Mouse (Mus musculus) retina, adult 2 months (tissue): ENCODE results near the gene Ntm.

ENCODE experiments used
- DNase-seq: peaks from one replicate; pipeline ENCODE4 v3.0.0-alpha.2; 2012; ENCODE audit warnings: low read depth, low spot score

Gene Ntm

GRCm38 (mm10) chr9:29181661-29182060 is 781.3 kb downstream of the Ntm start:
- no peak for DNase-seq

DNA sequence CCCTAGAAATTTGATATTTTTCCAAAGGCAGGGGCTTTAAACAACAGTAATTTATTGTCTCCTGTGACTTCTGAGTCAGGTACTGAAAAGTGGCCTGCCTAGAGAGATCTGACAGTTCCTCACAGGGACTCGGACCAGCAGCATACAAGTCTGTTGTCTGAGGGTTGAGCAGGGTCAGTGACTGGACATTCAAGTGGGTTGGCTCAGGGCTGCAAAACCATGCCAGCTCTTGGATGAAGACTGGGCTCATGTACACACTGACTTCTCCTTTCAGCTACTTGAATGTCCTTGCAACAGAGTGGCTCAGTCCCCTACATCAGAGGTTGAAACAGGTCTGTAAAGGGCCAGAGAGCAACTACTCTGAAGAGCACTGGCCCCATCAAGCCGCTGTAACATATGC is 797.2 kb downstream of the Ntm start:
- DNase-seq: no peak

- DNase-seq: no peak
Measured at GRCm38 (mm10) chr9:29161059-29161642, 801.8 kb downstream of the Ntm start.

- DNase-seq: no peak
Measured at GRCm38 (mm10) chr9:29145901-29146300, 817.0 kb downstream of the Ntm start.

GRCm38 (mm10) chr9:29136039-29136438 is 826.9 kb downstream of the Ntm start:
- no peak for DNase-seq

DNA sequence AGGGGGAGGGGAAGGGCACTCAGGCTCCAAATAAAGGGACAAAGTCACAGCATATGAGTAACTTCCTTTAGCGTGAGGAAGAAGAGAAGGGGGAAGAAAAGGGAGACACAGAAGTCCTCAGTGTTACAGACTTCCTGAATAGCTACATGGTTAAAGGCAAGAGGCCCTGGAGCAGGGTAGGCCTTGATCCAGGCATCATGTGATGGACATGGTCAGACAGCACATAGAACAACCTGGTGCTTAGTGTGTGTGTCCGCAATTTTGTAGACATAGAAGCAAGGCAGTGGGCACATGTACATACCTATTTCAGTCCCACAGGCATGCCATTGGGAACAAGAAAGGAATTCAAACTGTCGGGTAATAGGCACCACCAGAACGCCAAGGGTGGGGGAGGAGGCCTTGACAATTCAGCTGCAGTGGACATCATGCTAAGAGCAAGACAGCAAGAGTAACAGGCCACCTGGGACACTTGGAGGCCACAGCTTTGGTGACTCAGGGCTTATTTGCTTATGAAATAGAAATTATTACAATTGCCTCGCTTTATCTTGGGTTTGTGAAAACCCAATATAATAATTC is 832.1 kb downstream of the Ntm start:
- no peak for DNase-seq

- no peak for DNase-seq
Measured at GRCm38 (mm10) chr9:29130316-29130715, 832.6 kb downstream of the Ntm start.

- no peak for DNase-seq
Measured at GRCm38 (mm10) chr9:29128416-29128815, 834.5 kb downstream of the Ntm start.

- no peak for DNase-seq
Measured at GRCm38 (mm10) chr9:29124455-29124854, 838.5 kb downstream of the Ntm start.

DNA sequence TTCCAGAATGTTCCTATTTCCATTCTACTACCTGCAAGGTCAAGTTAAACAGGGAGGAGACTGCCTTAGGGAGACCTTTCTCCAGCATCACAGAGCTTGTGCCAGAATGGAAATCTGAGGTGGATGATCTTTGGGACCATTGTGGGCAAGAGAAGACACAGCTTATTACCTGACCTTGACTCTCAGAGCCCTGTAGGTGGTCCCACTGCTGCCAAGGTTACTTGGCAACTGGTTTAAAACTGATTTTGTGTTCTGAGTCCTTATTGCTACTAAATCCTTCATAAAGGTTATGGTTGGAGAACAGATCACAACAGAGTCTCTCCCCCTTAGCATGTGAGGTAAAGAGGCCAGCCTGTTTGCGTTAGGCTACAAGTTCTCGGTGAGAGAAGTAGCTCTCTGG is 839.1 kb downstream of the Ntm start:
- no peak for DNase-seq

- DNase-seq: no peak
Measured at GRCm38 (mm10) chr9:29117561-29118112, 845.3 kb downstream of the Ntm start.

DNA sequence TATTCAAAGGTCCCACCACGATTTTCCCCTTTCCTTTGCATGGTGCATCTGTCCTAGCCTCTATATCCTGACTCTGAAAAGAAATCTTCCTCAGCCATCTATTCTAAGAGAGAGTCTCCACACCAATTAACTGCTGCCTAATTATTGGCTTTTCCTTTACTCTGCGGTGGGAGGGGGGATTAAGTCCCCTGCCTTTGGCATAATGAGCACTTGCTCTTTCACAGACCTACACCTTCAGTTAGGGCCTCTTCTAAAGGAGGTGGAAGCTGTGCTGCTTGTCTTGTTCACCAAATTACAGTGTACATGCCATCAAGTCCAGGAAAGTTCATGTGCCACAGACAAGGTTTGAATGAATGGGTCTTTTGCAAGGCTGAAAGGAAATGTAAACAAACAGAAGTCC is 847.6 kb downstream of the Ntm start:
- no peak for DNase-seq

- DNase-seq: peak; percentile 51
Measured at GRCm38 (mm10) chr9:29106771-29107170, 856.2 kb downstream of the Ntm start.

DNA sequence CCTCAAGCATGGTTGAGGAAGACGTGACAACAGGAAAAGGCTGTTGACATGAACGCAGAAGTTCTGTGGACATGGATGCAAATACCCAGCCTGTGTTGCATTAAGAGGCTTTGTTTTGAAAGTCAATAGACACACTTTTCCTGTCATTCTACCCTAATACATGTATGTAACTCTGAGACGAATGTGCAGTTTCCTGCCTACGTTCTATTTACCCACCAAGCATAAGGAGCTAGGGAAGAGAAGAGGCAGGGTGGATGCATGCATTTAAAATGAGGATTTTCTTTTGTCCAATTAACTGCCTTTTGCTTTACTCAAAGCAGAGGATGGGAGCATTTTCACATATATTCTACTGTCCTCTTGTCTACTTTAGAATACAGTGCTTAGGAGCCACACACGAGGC is 858.5 kb downstream of the Ntm start:
- DNase-seq: no peak

- no peak for DNase-seq
Measured at GRCm38 (mm10) chr9:29103993-29104392, 858.9 kb downstream of the Ntm start.

DNA sequence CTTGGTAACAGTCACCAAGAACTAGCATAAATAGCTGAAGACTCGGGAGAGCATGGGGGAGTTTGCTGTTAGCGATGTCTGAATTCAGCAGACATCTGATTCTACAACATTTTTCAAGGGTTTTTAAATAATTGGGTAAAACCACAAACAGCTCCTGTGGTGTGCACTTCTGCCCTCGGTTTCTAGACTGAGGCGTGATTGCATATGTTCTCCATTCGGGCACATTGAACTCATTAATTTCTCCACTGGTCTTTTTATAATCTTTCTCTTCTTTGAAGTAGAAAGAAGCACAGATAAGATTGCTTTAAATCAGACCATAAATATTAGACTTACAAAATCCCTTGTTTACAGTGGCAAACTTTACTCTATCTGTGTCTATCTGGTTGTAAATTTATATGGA is 862.3 kb downstream of the Ntm start:
- no peak for DNase-seq

DNA sequence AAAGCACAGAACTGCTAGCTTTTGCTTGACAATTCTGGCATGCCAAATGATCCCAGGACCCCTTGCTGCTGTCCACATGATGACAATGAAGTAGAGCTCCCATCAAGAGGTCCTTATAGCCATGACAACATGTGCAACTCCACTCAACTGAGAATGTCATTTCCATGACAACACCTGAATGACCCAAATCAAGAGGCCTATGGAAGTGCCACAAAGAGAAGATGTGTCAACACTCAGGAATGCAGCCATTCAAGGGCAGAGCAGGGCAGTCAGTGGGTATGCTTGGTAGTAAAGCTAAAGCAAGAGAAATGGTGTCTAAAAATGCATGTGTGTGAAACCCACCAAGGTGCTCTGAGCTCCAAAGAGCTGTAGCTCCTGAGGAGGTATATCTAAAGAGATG is 870.5 kb downstream of the Ntm start:
- DNase-seq: no peak

DNA sequence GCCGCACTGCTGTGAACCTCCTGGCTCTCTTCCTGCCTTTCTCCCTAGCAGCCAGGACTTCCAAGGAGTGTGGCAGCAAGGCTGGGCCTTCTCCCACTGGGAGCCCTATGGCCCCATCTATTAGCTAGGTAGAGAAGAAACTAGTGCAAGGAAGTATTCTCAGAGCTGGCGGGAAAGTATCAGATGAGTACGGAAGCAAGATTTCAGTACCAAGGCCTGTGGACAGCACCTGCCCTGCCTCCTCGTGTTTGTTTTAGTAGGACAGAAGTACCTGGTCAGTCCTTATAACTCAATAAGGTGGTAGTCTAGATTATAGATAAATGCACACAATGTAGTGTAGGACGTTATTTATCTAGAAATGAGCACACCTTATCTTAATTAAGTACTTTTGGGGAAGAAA is 874.3 kb downstream of the Ntm start:
- no peak for DNase-seq

GRCm38 (mm10) chr9:29087656-29088055 is 875.3 kb downstream of the Ntm start:
- DNase-seq: no peak

DNA sequence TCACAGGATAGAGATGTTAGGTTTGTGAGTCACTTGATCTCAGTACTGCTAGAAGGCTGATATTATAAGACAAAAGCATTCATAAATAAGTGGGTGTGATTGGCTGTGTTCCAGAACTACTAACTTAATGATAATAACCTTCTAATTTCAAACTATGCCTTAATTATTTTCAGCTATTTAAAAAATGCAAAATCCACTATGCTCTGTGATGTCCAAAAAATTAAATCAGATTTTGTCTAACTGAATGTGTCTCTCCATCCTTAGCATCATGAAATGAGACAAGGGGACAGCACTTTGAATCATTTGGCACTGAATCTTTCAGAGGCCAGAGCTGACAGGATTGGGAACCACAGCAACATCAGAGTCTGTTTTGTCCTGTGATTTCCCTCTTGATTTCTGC is 875.8 kb downstream of the Ntm start:
- DNase-seq: no peak

DNA sequence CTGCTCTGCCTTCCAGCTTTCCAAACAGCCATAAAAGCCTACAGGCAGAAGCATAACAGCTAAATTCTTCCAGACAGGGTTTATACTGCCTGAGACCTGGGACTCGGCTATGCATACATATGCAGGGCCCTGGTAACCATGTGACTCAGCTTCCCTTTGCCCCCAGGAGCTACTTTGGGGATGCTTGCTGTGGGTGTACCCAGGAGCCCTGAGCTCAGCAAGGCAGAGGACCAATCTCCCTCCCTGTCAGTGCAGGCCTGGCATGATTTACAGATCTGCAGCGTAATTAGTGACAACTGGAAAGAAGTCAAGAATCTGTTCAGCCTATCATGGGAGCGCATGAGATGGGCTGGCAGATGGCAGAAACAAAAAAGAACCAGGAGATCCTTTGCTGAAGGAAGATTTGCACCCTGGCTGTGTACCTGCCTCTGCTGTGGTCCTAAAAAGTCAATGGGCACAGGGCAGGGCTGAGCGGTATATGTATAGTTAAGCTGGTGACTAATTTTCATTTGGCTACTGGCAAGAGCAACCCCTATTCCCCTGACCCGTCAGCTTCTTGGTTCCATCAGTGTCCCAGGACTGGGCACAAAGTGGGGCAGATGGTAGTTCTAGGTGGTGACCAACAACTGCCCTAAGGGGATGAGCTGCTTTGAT is 886.9 kb downstream of the Ntm start:
- DNase-seq: no peak

DNA sequence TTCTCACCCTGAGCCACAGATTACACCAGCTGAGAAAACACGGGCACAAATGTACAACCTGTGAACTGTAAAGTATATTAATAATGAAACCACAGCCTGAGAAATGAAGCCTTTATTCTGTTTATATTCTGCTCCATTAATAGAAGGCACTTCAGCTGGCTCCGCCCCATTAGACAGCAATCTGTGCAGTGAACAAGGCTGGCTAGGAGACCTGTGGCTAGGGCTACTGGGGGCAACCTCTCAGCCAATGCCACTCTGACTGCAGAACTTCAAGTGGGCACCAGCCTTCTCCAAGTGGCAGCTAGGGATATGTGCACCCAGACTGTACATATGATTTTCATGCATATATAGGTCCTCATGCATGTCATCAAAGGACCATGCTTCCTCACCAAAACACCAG is 887.7 kb downstream of the Ntm start:
- DNase-seq: no peak

DNA sequence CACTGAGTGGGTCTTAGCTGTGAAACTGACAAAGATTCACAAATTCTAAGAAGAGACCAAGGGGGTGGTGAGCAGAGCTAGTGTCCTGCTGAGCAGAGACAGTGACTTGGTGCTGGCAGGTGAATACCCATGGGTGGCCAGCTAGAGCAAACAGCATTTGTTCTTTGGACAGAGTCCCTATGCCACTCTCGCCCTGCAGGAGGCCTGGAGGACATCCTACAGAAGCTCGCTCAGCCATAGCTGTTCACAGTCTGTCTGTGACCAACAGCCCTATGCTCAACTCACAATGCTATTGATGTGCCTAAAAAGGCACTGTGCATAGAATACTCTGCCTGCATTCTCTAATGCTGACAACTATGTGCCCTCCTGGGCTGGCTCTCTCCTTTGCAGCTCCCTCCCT is 888.4 kb downstream of the Ntm start:
- DNase-seq: no peak
